Mouse (Mus musculus) G1E (cell line): ENCODE data around the gene Tbck.

ENCODE experiments used
- CTCF ChIP-seq: IDR thresholded peaks from 2 replicates; pipeline ENCODE4 v1.5.1; 2012; ENCODE audit warnings: low read depth, low read length, inconsistent platforms, mixed read lengths
- GATA1 ChIP-seq: IDR thresholded peaks from 2 replicates; pipeline ENCODE4 v1.6.1; 2012; ENCODE audit warnings: borderline replicate concordance, low read length, inconsistent platforms, mixed read lengths
- GATA2 ChIP-seq: IDR thresholded peaks from 2 replicates; pipeline ENCODE4 v1.6.1; 2012; ENCODE audit warnings: low read depth, low read length, inconsistent platforms, borderline replicate concordance
- POLR2AphosphoS5 ChIP-seq: IDR thresholded peaks from 2 replicates; pipeline ENCODE4 v1.6.1; 2012; ENCODE audit warnings: low read depth, low read length, inconsistent platforms; ENCODE audit not compliant: insufficient replicate concordance
- TAL1 ChIP-seq: conservative IDR thresholded peaks from 2 replicates; pipeline ENCODE4 v1.6.1; 2012; ENCODE audit warnings: low read depth, low read length, inconsistent platforms, mixed read lengths

- TF ChIP-seq CTCF (no peak), GATA1 (no peak), POLR2AphosphoS5 (no peak), TAL1 (no peak), GATA2 (no peak)
These were observed 168.1 kb downstream of the Tbck start for GRCm38 (mm10) chr3:132851841-132852728.
